Mouse (Mus musculus) myocyte (in vitro differentiated cells): ENCODE results near the gene Dlg2. TPM values are rescaled to one million over a fixed set of nuclear protein-coding genes. Genes with fewer than 3 reads are reported as not detected.
A peak's percentile ranks its signal among the peaks of the same experiment; 100 is the strongest.

Experiments used
- H3K27me3 ChIP-seq: one replicate; pipeline ENCODE4 v1.6.1; 2011; ENCODE audit not compliant: control insufficient read depth, insufficient read depth, insufficient read length
- H3K36me3 ChIP-seq: one replicate; pipeline ENCODE4 v1.6.1; 2011; ENCODE audit not compliant: control insufficient read depth, insufficient read depth
- H3K4me2 ChIP-seq: one replicate; pipeline ENCODE4 v1.6.1; 2011; ENCODE audit warnings: low read depth, control low read depth
- H3K4me3 ChIP-seq: one replicate; pipeline ENCODE4 v1.5.1; 2011; ENCODE audit warnings: mild to moderate bottlenecking, control low read depth, moderate library complexity
- H3K79me2 ChIP-seq: one replicate; pipeline ENCODE4 v1.6.1; 2011; ENCODE audit not compliant: control insufficient read depth, insufficient read depth
- H3ac ChIP-seq: one replicate; pipeline ENCODE4 v1.6.1; 2011; ENCODE audit not compliant: control insufficient read depth, insufficient read length
- CEBPB ChIP-seq: IDR thresholded peaks from 2 replicates; pipeline ENCODE4 v1.6.1; 2011; ENCODE audit warnings: mild to moderate bottlenecking, moderate library complexity; ENCODE audit not compliant: poor library complexity, insufficient read depth, severe bottlenecking
- E2F4 ChIP-seq: IDR thresholded peaks from one replicate; pipeline ENCODE4 v1.6.1; 2011; ENCODE audit warnings: mild to moderate bottlenecking, control low read depth, moderate library complexity; ENCODE audit not compliant: insufficient read depth
- MAX ChIP-seq: IDR thresholded peaks from one replicate; pipeline ENCODE4 v1.6.1; 2011; ENCODE audit warnings: low read depth, mild to moderate bottlenecking, control low read depth
- MYOD1 ChIP-seq, 3 experiments: IDR thresholded peaks; one replicate each; pipeline ENCODE4 v1.6.1; 2011; ENCODE audit warnings: control low read depth in 2 of 3, low read depth in 2 of 3, mild to moderate bottlenecking in 2 of 3, moderate library complexity in 1 of 3; ENCODE audit not compliant: insufficient read length in 2 of 3, control insufficient read depth in 1 of 3
- MYOG ChIP-seq, 3 experiments: IDR thresholded peaks; one replicate each; pipeline ENCODE4 v1.6.1; 2011; ENCODE audit warnings: control low read depth in 2 of 3, low read depth in 2 of 3, mild to moderate bottlenecking in 2 of 3; ENCODE audit not compliant: insufficient read length in 2 of 3, control insufficient read depth in 1 of 3, insufficient read depth in 1 of 3
- POLR2A ChIP-seq: IDR thresholded peaks from one replicate; pipeline ENCODE4 v1.6.1; 2011; ENCODE audit warnings: low read depth, mild to moderate bottlenecking, control low read depth, moderate library complexity; ENCODE audit not compliant: insufficient read length
- POLR2AphosphoS2 ChIP-seq: IDR thresholded peaks from one replicate; pipeline ENCODE4 v1.6.1; 2011; ENCODE audit warnings: low read depth, control low read depth; ENCODE audit not compliant: insufficient read length
- REST ChIP-seq: IDR thresholded peaks from one replicate; pipeline ENCODE4 v1.6.1; 2011; ENCODE audit warnings: mild to moderate bottlenecking, control low read depth, moderate library complexity; ENCODE audit not compliant: insufficient read depth, insufficient read length
- SRF ChIP-seq: IDR thresholded peaks from one replicate; pipeline ENCODE4 v1.6.1; 2011; ENCODE audit warnings: low read depth; ENCODE audit not compliant: control insufficient read depth, insufficient read length
- TCF12 ChIP-seq: IDR thresholded peaks from one replicate; pipeline ENCODE4 v1.6.1; 2011; ENCODE audit warnings: mild to moderate bottlenecking, control low read depth; ENCODE audit not compliant: poor library complexity, insufficient read depth, severe bottlenecking
- TCF3 ChIP-seq: IDR thresholded peaks from one replicate; pipeline ENCODE4 v1.6.1; 2011; ENCODE audit warnings: low read depth, control low read depth; ENCODE audit not compliant: insufficient read length
- USF1 ChIP-seq: IDR thresholded peaks from one replicate; pipeline ENCODE4 v1.6.1; 2011; ENCODE audit warnings: low read depth, mild to moderate bottlenecking, control low read depth, moderate library complexity
- polyA plus RNA-seq: library from polyadenylated mRNA; unstranded; fragments of >200 nt; fragmentation: generic; extraction: Trizol; gene quantifications from one replicate; pipeline ENCODE4 v1.2.1, GENCODE M21; 2012; ENCODE audit warnings: missing spikeins

The Dlg2 gene
- polyA plus RNA-seq, 1 experiment = 0.65 TPM

GRCm38 (mm10) chr7:92427280-92427679, 1950.8 kb downstream of the Dlg2 start:
- no peak for TF ChIP-seq TCF12
- no peak for TF ChIP-seq USF1
- TF ChIP-seq E2F4 = no peak
- no peak for TF ChIP-seq POLR2A
- TF ChIP-seq CEBPB = no peak
- no peak for TF ChIP-seq SRF
- no peak for TF ChIP-seq TCF3
- TF ChIP-seq MYOD1 (IDR thresholded peaks at IDR 0.05; ENCODE audit: control insufficient read depth in 1 of 3, insufficient read length in 2 of 3, low read depth in 2 of 3) = no peak
- TF ChIP-seq POLR2AphosphoS2 = no peak
- no peak for TF ChIP-seq REST
- TF ChIP-seq MYOG (IDR thresholded peaks at IDR 0.05; ENCODE audit: control insufficient read depth in 1 of 3, insufficient read depth in 1 of 3, insufficient read length in 2 of 3, low read depth in 2 of 3) = no peak
- no peak for TF ChIP-seq MAX
- Histone ChIP-seq H3K27me3 (no peaks in the 10 kb centered on the region), H3K4me3 (no peak overlapping the region), H3K36me3 (no peaks in the 10 kb centered on the region), H3K4me2 (no peak overlapping the region), H3ac (no peak overlapping the region), H3K79me2 (no peaks in the 10 kb centered on the region)

GRCm38 (mm10) chr7:92428629-92429028, 1952.2 kb downstream of the Dlg2 start:
- H3K27me3 ChIP-seq = no peaks in the 10 kb centered on the region
- no peak overlapping the region for H3K4me3 ChIP-seq
- H3K4me2 ChIP-seq = no peak overlapping the region
- no peak for TF ChIP-seq POLR2A
- no peak for TF ChIP-seq POLR2AphosphoS2
- TF ChIP-seq TCF3 = no peak
- TF ChIP-seq MYOG (IDR thresholded peaks at IDR 0.05; ENCODE audit: control insufficient read depth in 1 of 3, insufficient read depth in 1 of 3, insufficient read length in 2 of 3, low read depth in 2 of 3) = no peak
- TF ChIP-seq TCF12 = no peak
- TF ChIP-seq USF1 = no peak
- no peak for TF ChIP-seq CEBPB
- TF ChIP-seq E2F4 = no peak
- no peak for TF ChIP-seq SRF
- no peak for TF ChIP-seq MAX
- TF ChIP-seq MYOD1 (IDR thresholded peaks at IDR 0.05; ENCODE audit: control insufficient read depth in 1 of 3, insufficient read length in 2 of 3, low read depth in 2 of 3) = no peak
- no peak for TF ChIP-seq REST
- no peak overlapping the region for H3ac ChIP-seq
- no peaks in the 10 kb centered on the region for H3K79me2 ChIP-seq
- no peaks in the 10 kb centered on the region for H3K36me3 ChIP-seq

- Histone ChIP-seq H3K4me2 (no peak overlapping the region), H3K36me3 (no peaks in the 10 kb centered on the region), H3K79me2 (no peaks in the 10 kb centered on the region), H3K4me3 (no peak overlapping the region), H3ac (no peak overlapping the region), H3K27me3 (no peaks in the 10 kb centered on the region)
- no peak for TF ChIP-seq MAX
Measured at GRCm38 (mm10) chr7:92430254-92430653, 1953.8 kb downstream of the Dlg2 start.

- H3K36me3 ChIP-seq = no peaks in the 10 kb centered on the region
- no peak overlapping the region for H3ac ChIP-seq
- no peak for TF ChIP-seq CEBPB
- TF ChIP-seq MYOD1 (IDR thresholded peaks at IDR 0.05; ENCODE audit: control insufficient read depth in 1 of 3, insufficient read length in 2 of 3, low read depth in 2 of 3) = no peak
- no peak for TF ChIP-seq POLR2A
- no peak for TF ChIP-seq USF1
- TF ChIP-seq SRF = no peak
- TF ChIP-seq E2F4 = no peak
- no peak for TF ChIP-seq MAX
- no peak for TF ChIP-seq MYOG (IDR thresholded peaks at IDR 0.05; ENCODE audit: control insufficient read depth in 1 of 3, insufficient read depth in 1 of 3, insufficient read length in 2 of 3, low read depth in 2 of 3)
- no peak for TF ChIP-seq TCF3
- TF ChIP-seq TCF12 = no peak
- TF ChIP-seq REST = no peak
- no peak for TF ChIP-seq POLR2AphosphoS2
Measured at GRCm38 (mm10) chr7:92437168-92437567, 1960.7 kb downstream of the Dlg2 start.

GRCm38 (mm10) chr7:92439503-92440487, 1963.3 kb downstream of the Dlg2 start:
- H3K4me3 ChIP-seq = no peak overlapping the region
- H3K79me2 ChIP-seq = no peaks in the 10 kb centered on the region
- H3K36me3 ChIP-seq = no peaks in the 10 kb centered on the region
- H3ac ChIP-seq = no peak overlapping the region
- no peak overlapping the region for H3K4me2 ChIP-seq
- TF ChIP-seq TCF3 (no peak), MYOG (IDR thresholded peaks at IDR 0.05; ENCODE audit: control insufficient read depth in 1 of 3, insufficient read depth in 1 of 3, insufficient read length in 2 of 3, low read depth in 2 of 3) (peak in 1 of 3 experiments; percentile 11), MYOD1 (IDR thresholded peaks at IDR 0.05; ENCODE audit: control insufficient read depth in 1 of 3, insufficient read length in 2 of 3, low read depth in 2 of 3) (peak in 1 of 3 experiments; percentile 35), POLR2AphosphoS2 (no peak)
- no peaks in the 10 kb centered on the region for H3K27me3 ChIP-seq

More at GRCm38 (mm10) chr7:92437168-92437567, 1960.7 kb downstream of the Dlg2 start:
- no peak overlapping the region for H3K4me3 ChIP-seq
- no peaks in the 10 kb centered on the region for H3K27me3 ChIP-seq
- H3K79me2 ChIP-seq = no peaks in the 10 kb centered on the region
- H3K4me2 ChIP-seq = no peak overlapping the region
